Comparison of ENCODE assay signal across 9 mouse cellular contexts in genomic region chr8:87745125-87745698, GRCm38 (mm10).
DNase-seq lines count a peak whose midpoint lies in the region; ATAC-seq lines count a peak whose summit lies in the region.
"Had no signal": no experiment of that assay in that cellular context is flagged by ENCODE, and none has a peak within 500 bp of the region (broad histone marks: within the 10 kb centered on the region; RNA-seq: fewer than 3 reads in every experiment).

No protein-coding gene starts in this region.

- H3K4me2 ChIP-seq in embryonic facial prominence, embryonic 14.5 days (ENCODE audit: low read depth, low read length): no peak overlapping the region
- H3K4me2 ChIP-seq in hindbrain, embryonic 13.5 days: no peak overlapping the region
- H3K4me2 ChIP-seq in midbrain, embryonic 13.5 days (replicated peaks): 0 out of 2 replicates have a peak overlapping the region, but pooled peaks have one; percentile 3
- H3K4me2 ChIP-seq: neural tube, embryonic 12.5 days had no signal

- H3K4me1 ChIP-seq in embryonic facial prominence, embryonic 14.5 days (ENCODE audit: control insufficient read depth, insufficient read depth, low read length): peaks cover 25% of the 10 kb centered on the region
- peaks cover 91% of the 10 kb centered on the region for H3K4me1 ChIP-seq in hindbrain, embryonic 13.5 days (replicated peaks)
- peaks cover 88% of the 10 kb centered on the region for H3K4me1 ChIP-seq in midbrain, embryonic 13.5 days (replicated peaks)

- peak; percentile 35; the same call in 1 of the 2 replicates for ATAC-seq in embryonic facial prominence, embryonic 14.5 days (ENCODE audit: low read depth)
- peak; percentile 27; the same call in 1 of the 2 replicates for ATAC-seq in hindbrain, embryonic 13.5 days (ENCODE audit: low FRiP score)
- peak; percentile 63 for ATAC-seq in midbrain, embryonic 13.5 days

- 76% methylated on average over 20 of the region's 20 CpGs for WGBS in embryonic facial prominence, embryonic 14.5 days
- 46% methylated on average over 20 of the region's 20 CpGs for WGBS in hindbrain, embryonic 13.5 days
- 46% methylated on average over 20 of the region's 20 CpGs for WGBS in midbrain, embryonic 13.5 days

- H3K9me3 ChIP-seq in embryonic facial prominence, embryonic 14.5 days (ENCODE audit: control insufficient read depth, low read length): no peaks in the 10 kb centered on the region
- no peaks in the 10 kb centered on the region for H3K9me3 ChIP-seq in hindbrain, embryonic 13.5 days
- no peaks in the 10 kb centered on the region for H3K9me3 ChIP-seq in midbrain, embryonic 13.5 days
- H3K9me3 ChIP-seq: neural tube, embryonic 12.5 days had no signal

- DNase-seq in adrenal gland, postnatal 10 days: peak; percentile 30
- DNase-seq in adrenal gland, postnatal 4 days (ENCODE audit: low spot score in 2 of 2): no peak
- DNase-seq in embryonic facial prominence, embryonic 14.5 days (ENCODE audit: low spot score): peak; percentile 37
- DNase-seq in adrenal gland, adult (ENCODE audit: inconsistent age in 2 of 2, low spot score in 1 of 2): no peak
- DNase-seq in MN1 (ENCODE audit: low spot score): no peak
- DNase-seq in right cerebral cortex, adult 18-20 months: no peak

- H3K36me3 ChIP-seq in embryonic facial prominence, embryonic 14.5 days (ENCODE audit: control insufficient read depth, insufficient read depth, low read length): no peaks in the 10 kb centered on the region
- no peaks in the 10 kb centered on the region for H3K36me3 ChIP-seq in hindbrain, embryonic 13.5 days
- H3K36me3 ChIP-seq in midbrain, embryonic 13.5 days: no peaks in the 10 kb centered on the region
- H3K36me3 ChIP-seq: neural tube, embryonic 12.5 days had no signal

- no peak overlapping the region for H3K27ac ChIP-seq in embryonic facial prominence, embryonic 14.5 days (replicated peaks; ENCODE audit: low read depth, low read length)
- peak overlapping the region; percentile 92 for H3K27ac ChIP-seq in hindbrain, embryonic 13.5 days
- H3K27ac ChIP-seq in midbrain, embryonic 13.5 days: peak overlapping the region; percentile 86

- H3K9ac ChIP-seq in embryonic facial prominence, embryonic 14.5 days (ENCODE audit: low read depth, low read length): no peak overlapping the region
- H3K9ac ChIP-seq in hindbrain, embryonic 13.5 days: no peak overlapping the region
- H3K9ac ChIP-seq in midbrain, embryonic 13.5 days (replicated peaks): no peak overlapping the region
- H3K9ac ChIP-seq: neural tube, embryonic 12.5 days had no signal

- no peaks in the 10 kb centered on the region for H3K27me3 ChIP-seq in embryonic facial prominence, embryonic 14.5 days (replicated peaks; ENCODE audit: control insufficient read depth, insufficient read depth, low read length)
- H3K27me3 ChIP-seq in hindbrain, embryonic 13.5 days: no peaks in the 10 kb centered on the region
- no peaks in the 10 kb centered on the region for H3K27me3 ChIP-seq in midbrain, embryonic 13.5 days
- H3K27me3 ChIP-seq: neural tube, embryonic 12.5 days had no signal

- no peak overlapping the region for H3K4me3 ChIP-seq in embryonic facial prominence, embryonic 14.5 days (ENCODE audit: low read depth, low read length)
- no peak overlapping the region for H3K4me3 ChIP-seq in hindbrain, embryonic 13.5 days
- no peak overlapping the region for H3K4me3 ChIP-seq in midbrain, embryonic 13.5 days (replicated peaks)
- H3K4me3 ChIP-seq: neural tube, embryonic 12.5 days had no signal

Comparison
In these comparisons a context has a peak if more than half of its experiments do, and no peak if none do; other contexts are left out.
1. DNase-seq: peak in adrenal gland, postnatal 10 days (single experiment) and embryonic facial prominence, embryonic 14.5 days (single experiment); none in adrenal gland, postnatal 4 days (0 of 2), adrenal gland, adult (0 of 2), MN1 (single experiment) and right cerebral cortex, adult 18-20 months (single experiment).
2. Peak in every context shown above with its lines, with median percentiles within 50 percentile points of each other: ATAC-seq.